Comparison of ENCODE assay signal across 26 mouse cellular contexts in the genomic region with DNA sequence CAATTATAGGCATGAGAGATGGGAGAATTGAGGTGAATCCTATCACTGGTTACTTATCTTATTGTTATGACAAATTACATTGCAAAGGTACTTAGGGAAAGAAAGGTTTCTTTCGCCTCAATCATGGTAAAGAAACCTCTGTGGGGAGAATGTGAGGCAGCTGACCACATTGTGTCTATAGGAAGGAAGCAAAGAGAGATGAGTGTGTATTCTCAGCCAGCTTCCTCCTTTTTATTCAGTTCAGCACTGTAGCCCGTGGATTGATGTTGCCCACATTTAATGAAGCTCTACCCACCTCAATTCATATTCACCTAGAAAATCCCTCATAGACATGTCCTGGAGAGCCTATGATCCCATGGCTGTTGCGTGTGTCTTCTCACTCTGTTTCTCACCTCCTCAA.
"Had no signal": no experiment of that assay in that cellular context is flagged by ENCODE, and none has a peak within 500 bp of the region (broad histone marks: within the 10 kb centered on the region; RNA-seq: fewer than 3 reads in every experiment).

No protein-coding gene starts in this region.

- DNase-seq: gastrocnemius, adult 2 months; gastrocnemius, postnatal 10 days; gastrocnemius, postnatal 25 days; heart, adult 11 months; heart, adult 2 months; heart, postnatal 10 days; heart, postnatal 4 days; kidney, adult 8-10 months; kidney, postnatal 10 days; kidney, postnatal 25 days; kidney, postnatal 4 days; liver; liver, embryonic 13.5 days had no signal

- H3K4me3 ChIP-seq: gastrocnemius, adult 2 months; heart, adult 2 months; heart, embryonic 10.5 days; heart, embryonic 12.5 days; hindbrain, embryonic 13.5 days; hindbrain, embryonic 15.5 days; intestine, embryonic 15.5 days; layer of hippocampus, adult 2 months; left cerebral cortex, adult 2 months; limb, embryonic 10.5 days; limb, embryonic 12.5 days; liver, embryonic 13.5 days; liver, embryonic 15.5 days had no signal

- ATAC-seq: hindbrain, postnatal 0 days; intestine, embryonic 15.5 days; intestine, postnatal 0 days had no signal

- H3K9me3 ChIP-seq: heart, embryonic 10.5 days; heart, embryonic 12.5 days; hindbrain, embryonic 13.5 days; hindbrain, embryonic 15.5 days; intestine, embryonic 15.5 days; limb, embryonic 10.5 days; limb, embryonic 12.5 days; liver, embryonic 13.5 days; liver, embryonic 15.5 days had no signal

- H3K36me3 ChIP-seq: heart, embryonic 10.5 days; heart, embryonic 12.5 days; hindbrain, embryonic 13.5 days; hindbrain, embryonic 15.5 days; intestine, embryonic 15.5 days; limb, embryonic 10.5 days; limb, embryonic 12.5 days; liver, embryonic 13.5 days; liver, embryonic 15.5 days had no signal

- H3K4me1 ChIP-seq: heart, embryonic 10.5 days; heart, embryonic 12.5 days; hindbrain, embryonic 13.5 days; hindbrain, embryonic 15.5 days; intestine, embryonic 15.5 days; liver, embryonic 13.5 days; liver, embryonic 15.5 days had no signal

- H3K4me2 ChIP-seq: heart, embryonic 12.5 days; hindbrain, embryonic 13.5 days; hindbrain, embryonic 15.5 days; intestine, embryonic 15.5 days; limb, embryonic 12.5 days; liver, embryonic 11.5 days; liver, embryonic 13.5 days; liver, embryonic 15.5 days had no signal

- H3K27ac ChIP-seq: gastrocnemius, adult 2 months; heart, adult 2 months; heart, embryonic 10.5 days; hindbrain, embryonic 13.5 days; hindbrain, embryonic 15.5 days; hindbrain, postnatal 0 days; intestine, embryonic 15.5 days; layer of hippocampus, adult 2 months; left cerebral cortex, adult 2 months; limb, embryonic 10.5 days; limb, embryonic 12.5 days; liver, embryonic 13.5 days; liver, embryonic 15.5 days had no signal

- H3K9ac ChIP-seq: heart, embryonic 12.5 days; hindbrain, embryonic 13.5 days; hindbrain, embryonic 15.5 days; intestine, embryonic 15.5 days; limb, embryonic 12.5 days; liver, embryonic 13.5 days; liver, embryonic 15.5 days had no signal

- H3K27me3 ChIP-seq: heart, embryonic 12.5 days; hindbrain, embryonic 13.5 days; hindbrain, embryonic 15.5 days; intestine, embryonic 15.5 days; limb, embryonic 12.5 days; liver, embryonic 13.5 days; liver, embryonic 15.5 days had no signal
